In genomic region chr13:41883665-41884291, GRCm38 (mm10) we compare ENCODE assay signal across 19 mouse cellular contexts. TPM values are rescaled to one million over a fixed set of nuclear protein-coding genes. Genes with fewer than 3 reads are reported as not detected.
DNase-seq lines count a peak whose midpoint lies in the region; ATAC-seq and TF ChIP-seq lines count a peak whose summit lies in the region.
"Had no signal": no experiment of that assay in that cellular context is flagged by ENCODE, and none has a peak within 500 bp of the region (broad histone marks: within the 10 kb centered on the region; RNA-seq: fewer than 3 reads in every experiment).

No protein-coding gene starts in this region.

- intact Hi-C loops in heart, adult 2 months (cut with DNase I) = no loop called here

- H3K9me3 ChIP-seq in heart, embryonic 12.5 days (replicated peaks) = no peaks in the 10 kb centered on the region
- H3K9me3 ChIP-seq in lung, postnatal 0 days (ENCODE audit: low read length) = no peaks in the 10 kb centered on the region
- H3K9me3 ChIP-seq: embryonic facial prominence, embryonic 13.5 days; forebrain, embryonic 12.5 days; neural tube, embryonic 15.5 days had no signal

- H3K4me3 ChIP-seq in heart, adult 2 months = no peak overlapping the region
- no peak overlapping the region for H3K4me3 ChIP-seq in heart, embryonic 12.5 days
- H3K4me3 ChIP-seq in lung, postnatal 0 days (ENCODE audit: low read depth, low read length) = no peak overlapping the region
- H3K4me3 ChIP-seq: embryonic facial prominence, embryonic 13.5 days; forebrain, embryonic 12.5 days; neural tube, embryonic 15.5 days had no signal

- no peak for ATAC-seq in heart, embryonic 12.5 days (ENCODE audit: insufficient number of reproducible peaks, low FRiP score)
- ATAC-seq in lung, postnatal 0 days = no peak
- ATAC-seq in granulocyte monocyte progenitor cell, adult 5-6 weeks (replicated peaks; ENCODE audit: poor library complexity, severe bottlenecking) = peak; percentile 97

- H3K27ac ChIP-seq in heart, adult 2 months = no peak overlapping the region
- H3K27ac ChIP-seq in heart, embryonic 12.5 days (ENCODE audit: poor library complexity, severe bottlenecking) = no peak overlapping the region
- H3K27ac ChIP-seq in lung, postnatal 0 days (ENCODE audit: low read length) = no peak overlapping the region
- H3K27ac ChIP-seq: embryonic facial prominence, embryonic 13.5 days; forebrain, embryonic 12.5 days; neural tube, embryonic 15.5 days; stomach, postnatal 0 days had no signal

- WGBS in heart, adult 2 months = 73% methylated on average over 4 of the region's 4 CpGs
- WGBS in heart, embryonic 12.5 days = 73% methylated on average over 4 of the region's 4 CpGs
- 57% methylated on average over 4 of the region's 4 CpGs for WGBS in lung, postnatal 0 days

- TF ChIP-seq CTCF in heart, adult 2 months (IDR thresholded peaks at IDR 0.05) = no peak
- TF ChIP-seq CTCF in lung, postnatal 0 days (IDR thresholded peaks at IDR 0.05) = no peak

- H3K9ac ChIP-seq in heart, adult 2 months (ENCODE audit: low read depth, low read length) = no peak overlapping the region
- H3K9ac ChIP-seq in heart, embryonic 12.5 days = no peak overlapping the region
- H3K9ac ChIP-seq in lung, postnatal 0 days (replicated peaks; ENCODE audit: low read depth) = no peak overlapping the region
- H3K9ac ChIP-seq: embryonic facial prominence, embryonic 13.5 days; forebrain, embryonic 12.5 days; neural tube, embryonic 15.5 days had no signal

- H3K4me1 ChIP-seq in heart, adult 2 months (ENCODE audit: control insufficient read depth, insufficient read depth, low read length) = no peaks in the 10 kb centered on the region
- H3K4me1 ChIP-seq in heart, embryonic 12.5 days (replicated peaks) = peaks cover 14% of the 10 kb centered on the region; the same call in 1 of the 2 replicates
- no peaks in the 10 kb centered on the region for H3K4me1 ChIP-seq in lung, postnatal 0 days (ENCODE audit: insufficient read depth, low read depth, low read length)
- H3K4me1 ChIP-seq: embryonic facial prominence, embryonic 13.5 days; forebrain, embryonic 12.5 days; neural tube, embryonic 15.5 days had no signal

- H3K79me2 ChIP-seq in heart, adult 2 months (replicated peaks; ENCODE audit: control insufficient read depth, insufficient read depth, low read length) = no peaks in the 10 kb centered on the region

- no peaks in the 10 kb centered on the region for H3K27me3 ChIP-seq in heart, adult 2 months (ENCODE audit: control insufficient read depth, insufficient read depth, low read length)
- H3K27me3 ChIP-seq in heart, embryonic 12.5 days (replicated peaks) = no peaks in the 10 kb centered on the region
- no peaks in the 10 kb centered on the region for H3K27me3 ChIP-seq in lung, postnatal 0 days (replicated peaks; ENCODE audit: insufficient read depth, low read length)
- H3K27me3 ChIP-seq: embryonic facial prominence, embryonic 13.5 days; forebrain, embryonic 12.5 days; neural tube, embryonic 15.5 days had no signal

- TF ChIP-seq EP300 in heart, adult 2 months (IDR thresholded peaks at IDR 0.05; ENCODE audit: insufficient read depth, low read depth, low read length) = no peak
- no peak for TF ChIP-seq EP300 in lung, postnatal 0 days (IDR thresholded peaks at IDR 0.05)

- DNase-seq in heart, adult 2 months = peak; percentile 19 to 43
- DNase-seq in lung, postnatal 0 days (ENCODE audit: low spot score) = peak; percentile 24
- DNase-seq in lung, postnatal 4 days = no peak
- DNase-seq in spleen, adult 12 weeks (ENCODE audit: low spot score) = peak; percentile 14
- DNase-seq in testis, postnatal 10 days (ENCODE audit: low spot score) = no peak
- DNase-seq in right cerebral cortex, postnatal 25 days = no peak
- DNase-seq: cerebellum, postnatal 25 days; gastrocnemius, postnatal 36 days; kidney, adult 11 months; right cerebral cortex, postnatal 14 days had no signal

- no peak for TF ChIP-seq POLR2A in heart, adult 2 months (IDR thresholded peaks at IDR 0.05; ENCODE audit: insufficient read depth, low read depth, low read length)

- no peaks in the 10 kb centered on the region for H3K36me3 ChIP-seq in heart, adult 2 months (ENCODE audit: control insufficient read depth, insufficient read depth, low read length)
- no peaks in the 10 kb centered on the region for H3K36me3 ChIP-seq in heart, embryonic 12.5 days
- H3K36me3 ChIP-seq in lung, postnatal 0 days (ENCODE audit: insufficient read depth, low read length) = no peaks in the 10 kb centered on the region
- H3K36me3 ChIP-seq: embryonic facial prominence, embryonic 13.5 days; forebrain, embryonic 12.5 days; neural tube, embryonic 15.5 days had no signal

- no peak overlapping the region for H3K4me2 ChIP-seq in heart, embryonic 12.5 days
- no peak overlapping the region for H3K4me2 ChIP-seq in lung, postnatal 0 days (replicated peaks; ENCODE audit: low read depth, low read length)
- H3K4me2 ChIP-seq: embryonic facial prominence, embryonic 13.5 days; forebrain, embryonic 12.5 days; neural tube, embryonic 15.5 days had no signal

RNA-seq across cellular contexts. Expression of gene Adtrp, which starts 36.3 kb away (rescaled TPM):
- 1 to 10 TPM in 1 of 2 experiments, under 1 TPM in 1; 0.64 to 2.3 TPM for total RNA-seq in heart, adult 2 months (2021)
- 4.2 and 4.7 TPM in 2 replicates for polyA plus RNA-seq in heart, adult 2 months (2012; rRNA removed)
- not detected in 2 replicates for polyA plus RNA-seq in heart, embryonic 12.5 days (2016; fragmentation: Nextera tagmentation; extraction: Ambion mirVana)
- polyA plus RNA-seq in lung, postnatal 0 days (2015; fragmentation: Nextera tagmentation; extraction: Ambion mirVana) = 0.43 and 0.61 TPM in 2 replicates
- total RNA-seq in granulocyte monocyte progenitor cell, adult 5-6 weeks (2014; fragmentation: Nextera tagmentation) = not detected in 2 replicates
- total RNA-seq in granulocyte monocyte progenitor cell, adult 5-6 weeks (2017) = 2.2 TPM in 1 of 2 replicates, not detected in the other
- total RNA-seq: midbrain, postnatal 0 days had no signal
- polyA plus RNA-seq: hindbrain, embryonic 11.5 days; limb, embryonic 11.5 days; midbrain, postnatal 0 days had no signal

Comparison
In these comparisons a context has a peak if more than half of its experiments do, and no peak if none do; other contexts are left out.
1. DNase-seq: peak in heart, adult 2 months (2 of 2), lung, postnatal 0 days (single experiment) and spleen, adult 12 weeks (single experiment); none in lung, postnatal 4 days (0 of 2), testis, postnatal 10 days (single experiment) and right cerebral cortex, postnatal 25 days (single experiment).